Mouse (Mus musculus): ENCODE results near the gene Pcolce.
A peak's percentile ranks its signal among the peaks of the same experiment; 100 is the strongest.

The Pcolce gene

GRCm38 (mm10) chr5:137595921-137596320, 17.7 kb downstream of the Pcolce start:
- no peak for DNase-seq (ENCODE audit: low spot score)

DNA sequence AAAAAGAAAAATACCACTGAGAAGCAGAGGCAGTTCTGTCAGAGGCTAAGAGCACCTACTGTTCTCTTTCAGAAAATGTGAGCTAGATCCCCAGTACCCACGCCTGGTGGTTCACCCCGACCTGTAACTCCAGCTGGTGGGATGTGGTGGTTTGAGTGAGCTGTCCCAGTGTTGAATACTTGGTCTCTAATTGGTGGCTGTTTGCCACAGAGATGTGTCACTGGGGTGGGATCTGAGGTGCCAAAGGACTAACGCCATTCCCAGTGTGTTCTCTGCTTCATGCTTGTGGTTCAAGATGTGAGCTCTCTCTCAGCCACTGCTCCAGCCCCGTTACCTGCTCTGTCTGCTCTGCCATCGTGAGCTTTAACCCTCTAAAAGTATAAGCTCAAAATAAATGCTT, 23.1 kb downstream of the Pcolce start:
- DNase-seq (ENCODE audit: low spot score) = no peak

- peak; percentile 69 for DNase-seq (ENCODE audit: low spot score)
Observed at GRCm38 (mm10) chr5:137584976-137585375, 28.6 kb downstream of the Pcolce start.

GRCm38 (mm10) chr5:137583670-137584169, 29.9 kb downstream of the Pcolce start:
- DNase-seq (ENCODE audit: low spot score) = no peak

- DNase-seq (ENCODE audit: low spot score) = no peak
Observed at GRCm38 (mm10) chr5:137582702-137583101, 30.9 kb downstream of the Pcolce start.

- no peak for DNase-seq (ENCODE audit: low spot score)
Observed at GRCm38 (mm10) chr5:137580246-137580645, 33.3 kb downstream of the Pcolce start.

GRCm38 (mm10) chr5:137574470-137574901, 39.1 kb downstream of the Pcolce start:
- no peak for DNase-seq (ENCODE audit: low spot score)

DNA sequence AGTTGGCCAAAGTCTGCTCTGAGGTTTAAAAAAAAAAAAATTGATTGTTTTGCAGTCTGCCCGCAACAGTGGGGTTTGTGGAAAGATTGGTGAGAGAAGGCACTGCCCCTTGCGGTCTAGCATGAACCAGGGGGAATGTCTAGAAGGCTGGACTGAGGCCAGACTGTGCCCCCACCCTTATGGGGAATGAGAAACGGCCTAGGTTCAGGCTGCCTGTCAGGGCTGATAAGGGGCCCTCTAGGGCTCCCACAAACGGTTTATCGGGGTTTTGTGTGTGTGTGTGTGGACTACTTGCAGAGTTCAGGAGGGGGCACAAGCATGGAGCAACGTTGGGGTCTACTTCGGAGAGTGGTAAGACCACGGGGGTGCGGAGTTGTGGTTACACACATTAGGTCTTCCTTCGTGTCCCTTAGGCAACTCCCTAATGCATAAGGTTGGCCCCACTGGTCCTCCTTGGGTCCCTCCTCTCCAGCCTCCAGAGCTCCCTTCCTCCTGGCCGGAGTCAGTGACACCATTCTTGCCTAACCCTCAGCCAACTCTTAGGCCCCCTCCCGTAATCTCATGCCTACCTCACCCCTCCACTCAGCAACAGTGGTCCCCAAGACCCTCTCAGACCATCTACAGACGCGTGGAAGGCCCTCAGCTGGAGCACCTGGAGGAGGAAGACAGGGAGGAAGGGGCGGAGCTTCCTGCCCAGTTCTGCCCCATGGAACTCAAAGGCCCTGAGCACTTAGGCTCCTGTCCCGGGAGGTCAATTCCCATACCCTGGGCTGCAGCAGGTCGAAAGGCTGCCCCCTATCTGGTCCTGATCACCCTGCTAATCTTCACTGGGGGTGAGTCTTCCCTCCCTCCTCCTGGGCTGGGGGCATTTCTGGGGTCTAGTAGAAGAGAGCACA, 42.6 kb downstream of the Pcolce start:
- DNase-seq (ENCODE audit: low spot score) = no peak

DNA sequence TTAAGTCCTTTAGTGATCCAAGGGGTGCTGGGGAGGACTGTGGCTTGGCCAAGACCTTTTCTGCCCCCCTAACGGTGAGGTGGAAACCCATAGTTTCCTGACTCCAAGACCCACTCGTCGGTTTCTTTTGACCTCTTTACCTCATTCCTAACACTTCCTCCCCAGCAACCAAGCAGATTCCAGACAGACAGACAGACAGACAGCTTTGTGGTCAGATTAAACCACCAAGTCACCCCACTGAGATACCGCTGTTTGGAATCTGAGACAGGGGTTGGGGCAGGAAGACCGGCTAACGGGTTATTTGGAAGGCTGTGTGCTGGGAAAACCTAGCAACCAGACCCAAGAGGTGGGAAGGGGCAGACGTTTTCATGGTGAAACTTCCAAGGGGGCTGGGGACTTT, 43.4 kb downstream of the Pcolce start:
- no peak for DNase-seq (ENCODE audit: low spot score)

GRCm38 (mm10) chr5:137569665-137570064, 43.9 kb downstream of the Pcolce start, which contains the start of gene Tfr2:
Gene Tfr2, plus strand, starts transcription at chr5:137569840.
- DNase-seq (ENCODE audit: low spot score) = peak; percentile 71

- no peak for DNase-seq (ENCODE audit: low spot score)
Observed at GRCm38 (mm10) chr5:137569031-137569430, 44.6 kb downstream of the Pcolce start.

GRCm38 (mm10) chr5:137568223-137568798, 45.3 kb downstream of the Pcolce start:
- no peak for DNase-seq (ENCODE audit: low spot score)

DNA sequence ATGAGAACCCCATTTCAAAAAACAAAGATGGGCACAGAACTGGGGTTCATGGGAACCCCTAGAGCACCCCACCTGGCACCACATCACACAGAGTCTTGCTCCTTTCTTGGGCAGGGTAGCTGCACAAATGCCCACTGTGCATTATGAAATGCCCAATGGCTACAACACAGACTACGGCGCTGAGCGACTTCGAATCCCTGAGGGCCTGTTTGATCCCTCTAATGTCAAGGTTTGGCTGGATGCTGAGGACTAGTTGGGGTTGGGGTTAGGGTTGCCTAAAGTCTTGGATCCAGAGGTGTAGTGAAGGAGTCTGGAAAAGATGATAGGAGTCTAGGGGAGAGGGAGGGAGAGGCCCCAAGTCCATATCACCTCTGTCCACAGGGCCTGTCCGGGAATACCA, 47.2 kb downstream of the Pcolce start:
- DNase-seq (ENCODE audit: low spot score) = no peak

DNA sequence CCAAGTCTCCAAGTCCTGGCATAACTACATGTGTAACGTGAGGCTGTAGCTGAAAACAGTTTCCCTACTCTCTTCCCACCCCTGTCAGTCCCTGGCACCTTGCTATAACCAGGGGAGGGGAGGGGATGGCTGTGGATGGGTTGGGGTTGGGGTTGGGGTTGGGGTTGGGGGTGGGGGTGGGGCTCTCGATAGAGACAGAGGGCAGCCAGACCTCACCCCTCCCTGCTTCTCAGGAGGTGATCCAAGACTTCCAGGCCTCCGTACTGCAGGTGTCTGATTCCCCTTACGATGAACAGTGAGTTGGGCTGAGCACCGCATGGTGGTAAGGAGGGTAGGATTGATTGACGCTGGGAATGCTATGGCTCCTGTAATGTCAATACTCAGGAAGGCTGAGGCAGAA, 47.8 kb downstream of the Pcolce start:
- DNase-seq (ENCODE audit: low spot score) = no peak

DNA sequence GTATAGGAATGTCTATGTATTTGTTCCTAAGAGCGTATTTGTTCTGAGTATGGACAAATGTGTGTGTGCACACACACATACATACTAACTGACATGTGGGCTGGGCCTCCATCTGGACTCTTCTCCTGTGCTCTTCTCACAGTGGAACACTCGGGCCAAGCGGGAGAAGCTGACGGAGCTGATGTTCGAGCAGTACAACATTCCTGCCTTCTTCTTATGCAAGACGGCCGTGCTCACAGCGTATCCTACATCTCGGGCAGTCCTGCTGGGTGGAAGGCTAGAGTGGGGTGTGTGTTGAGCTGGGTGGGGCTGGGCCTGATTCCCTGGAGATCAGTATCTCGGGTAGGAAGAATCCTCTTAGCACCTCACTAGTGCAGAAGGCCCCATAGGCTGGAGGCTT, 50.6 kb downstream of the Pcolce start:
- no peak for DNase-seq (ENCODE audit: low spot score)

GRCm38 (mm10) chr5:137561556-137561955, 52.0 kb downstream of the Pcolce start:
- no peak for DNase-seq (ENCODE audit: low spot score)

Data from testis, postnatal 14 days (tissue).